Mouse (Mus musculus) lung, postnatal 0 days (tissue): Measurements from ENCODE around the gene Zcchc4. TPM values are rescaled to one million over a fixed set of nuclear protein-coding genes. Genes with fewer than 3 reads are reported as not detected.

ENCODE experiments used
- ATAC-seq: fragments of 200-750 bp; cut with Nextera tagmentation; 2 replicates; pipeline ENCODE4 v1.8.0; 2017; ENCODE audit warnings: moderate library complexity
- DNase-seq: peaks from one replicate; pipeline ENCODE4 v3.0.0-alpha.2; 2016; ENCODE audit warnings: low spot score
- H3K27ac ChIP-seq: fragments of 300-500 bp; sonication (generic); 2 replicates; pipeline ENCODE4 v1.5.1; 2014; ENCODE audit warnings: antibody characterized with exemption, mild to moderate bottlenecking, low read length, mixed read lengths
- H3K27me3 ChIP-seq: fragments of 300-500 bp; sonication (generic); replicated peaks from 2 replicates; pipeline ENCODE4 v1.6.1; 2014; ENCODE audit warnings: low read length, mixed read lengths; ENCODE audit not compliant: insufficient read depth
- H3K36me3 ChIP-seq: fragments of 300-500 bp; sonication (generic); 2 replicates; pipeline ENCODE4 v1.6.1; 2014; ENCODE audit warnings: low read length, mixed read lengths; ENCODE audit not compliant: insufficient read depth
- H3K4me1 ChIP-seq: fragments of 300-500 bp; sonication (generic); 2 replicates; pipeline ENCODE4 v1.6.1; 2014; ENCODE audit warnings: antibody characterized with exemption, low read depth, low read length, mixed read lengths; ENCODE audit not compliant: insufficient read depth
- H3K4me2 ChIP-seq: fragments of 300-500 bp; sonication (generic); replicated peaks from 2 replicates; pipeline ENCODE4 v1.6.1; 2014; ENCODE audit warnings: low read depth, mild to moderate bottlenecking, low read length, moderate library complexity, mixed read lengths
- H3K4me3 ChIP-seq: fragments of 300-500 bp; sonication (generic); 2 replicates; pipeline ENCODE4 v1.5.1; 2014; ENCODE audit warnings: low read depth, low read length
- H3K9ac ChIP-seq: fragments of 300-500 bp; sonication (generic); replicated peaks from 2 replicates; pipeline ENCODE4 v1.6.1; 2014; ENCODE audit warnings: low read depth, mild to moderate bottlenecking
- H3K9me3 ChIP-seq: fragments of 300-500 bp; sonication (generic); 2 replicates; pipeline ENCODE4 v1.6.1; 2016; ENCODE audit warnings: low read length, mixed read lengths
- CTCF ChIP-seq: IDR thresholded peaks from 2 replicates; pipeline ENCODE4 v1.5.1; 2016; ENCODE audit warnings: antibody characterized with exemption, mild to moderate bottlenecking
- EP300 ChIP-seq: IDR thresholded peaks from 2 replicates; pipeline ENCODE4 v1.6.1; 2016; ENCODE audit warnings: antibody characterized with exemption, mild to moderate bottlenecking, control low read depth
- WGBS: fragments of 180-500 bp; shearing (Covaris S2); extraction: QIAGEN DNeasy Blood & Tissue Kit; methylation state at CpG from one replicate; pipeline ENCODE4 v1.1.7; 2014; 5-methylcytosine and 5-hydroxymethylcytosine counted together
- polyA plus RNA-seq: library from polyadenylated mRNA; unstranded; fragments of >200 nt; fragmentation: Nextera tagmentation; extraction: Ambion mirVana; gene quantifications from 2 replicates; pipeline ENCODE4 v1.2.1, GENCODE M21; 2015

Gene Zcchc4
- polyA plus RNA-seq, 1 experiment from 2014 or later, result 5.2 TPM

DNA sequence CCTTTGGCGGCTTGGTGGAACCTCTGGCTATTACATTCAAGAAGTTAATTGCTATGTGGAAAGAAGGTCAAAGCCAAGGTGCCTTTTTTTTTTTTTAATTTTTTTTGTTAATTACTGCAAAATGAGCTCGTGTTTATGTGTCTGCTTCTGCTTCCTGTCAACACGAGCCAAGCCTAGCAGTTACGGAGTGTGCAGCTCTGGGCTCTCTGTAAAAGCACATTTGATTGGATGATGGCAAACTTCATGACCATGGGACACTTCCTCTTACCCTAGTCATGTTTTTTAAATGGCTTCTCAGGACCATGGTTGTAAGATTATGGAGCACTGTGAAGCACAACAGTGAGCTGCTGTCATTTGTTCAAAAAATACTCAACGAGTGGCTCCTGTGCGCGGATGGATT is 31.8 kb downstream of the Zcchc4 start:
- TF ChIP-seq CTCF, result no peak
- no peak for TF ChIP-seq EP300
- no peak for ATAC-seq
- no peaks in the 10 kb centered on the region for H3K9me3 ChIP-seq
- H3K9ac ChIP-seq, result no peak overlapping the region
- H3K4me3 ChIP-seq, result no peak overlapping the region
- no peaks in the 10 kb centered on the region for H3K4me1 ChIP-seq
- H3K27me3 ChIP-seq, result no peaks in the 10 kb centered on the region
- H3K4me2 ChIP-seq, result no peak overlapping the region
- no peak overlapping the region for H3K27ac ChIP-seq
- 82% methylated on average over 7 of the region's 7 CpGs for WGBS
- DNase-seq, result no peak
- H3K36me3 ChIP-seq, result peaks cover 9% of the 10 kb centered on the region; the same call in 1 of the 2 replicates

- H3K4me1 ChIP-seq, result no peaks in the 10 kb centered on the region
- H3K9me3 ChIP-seq, result no peaks in the 10 kb centered on the region
- no peak overlapping the region for H3K4me3 ChIP-seq
- H3K9ac ChIP-seq, result no peak overlapping the region
- TF ChIP-seq CTCF (no peak), EP300 (no peak)
- no peaks in the 10 kb centered on the region for H3K27me3 ChIP-seq
- no peak overlapping the region for H3K27ac ChIP-seq
- H3K36me3 ChIP-seq, result peaks cover 9% of the 10 kb centered on the region; the same call in 1 of the 2 replicates
- WGBS, result over 99% methylated on average over 6 of the region's 6 CpGs
- H3K4me2 ChIP-seq, result no peak overlapping the region
- no peak for DNase-seq
- no peak for ATAC-seq
Measured at GRCm38 (mm10) chr5:52810446-52810845, 35.2 kb downstream of the Zcchc4 start.

DNA sequence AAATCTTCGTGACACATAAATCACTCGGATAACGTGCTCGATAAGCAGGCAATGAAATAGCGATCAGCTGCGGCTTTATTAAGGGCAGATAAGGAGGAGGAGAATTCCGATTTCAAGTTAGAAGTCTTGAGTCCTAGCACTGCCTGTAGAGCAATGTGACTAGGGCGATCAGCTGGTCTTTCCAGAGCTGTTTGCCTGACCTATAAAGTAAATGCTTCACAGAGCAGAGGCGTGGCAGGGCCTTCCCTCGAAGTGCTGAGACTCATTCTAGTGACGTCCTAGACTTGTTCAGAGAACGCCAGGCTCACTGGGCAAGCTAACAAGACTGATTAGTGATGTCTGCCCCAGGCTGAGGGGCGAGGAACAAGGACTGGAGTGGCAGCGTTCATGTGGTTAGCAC is 35.8 kb downstream of the Zcchc4 start:
- DNase-seq (peak; percentile 17), ATAC-seq (peak; percentile 44; the same call in 1 of the 2 replicates)
- Histone ChIP-seq H3K9ac (no peak overlapping the region), H3K27ac (no peak overlapping the region), H3K36me3 (peaks cover 15% of the 10 kb centered on the region; the same call in 1 of the 2 replicates), H3K4me2 (no peak overlapping the region), H3K4me1 (no peaks in the 10 kb centered on the region), H3K4me3 (no peak overlapping the region), H3K9me3 (no peaks in the 10 kb centered on the region), H3K27me3 (no peaks in the 10 kb centered on the region)
- no peak for TF ChIP-seq CTCF
- TF ChIP-seq EP300, result no peak
- 85% methylated on average over 14 of the region's 14 CpGs for WGBS

DNA sequence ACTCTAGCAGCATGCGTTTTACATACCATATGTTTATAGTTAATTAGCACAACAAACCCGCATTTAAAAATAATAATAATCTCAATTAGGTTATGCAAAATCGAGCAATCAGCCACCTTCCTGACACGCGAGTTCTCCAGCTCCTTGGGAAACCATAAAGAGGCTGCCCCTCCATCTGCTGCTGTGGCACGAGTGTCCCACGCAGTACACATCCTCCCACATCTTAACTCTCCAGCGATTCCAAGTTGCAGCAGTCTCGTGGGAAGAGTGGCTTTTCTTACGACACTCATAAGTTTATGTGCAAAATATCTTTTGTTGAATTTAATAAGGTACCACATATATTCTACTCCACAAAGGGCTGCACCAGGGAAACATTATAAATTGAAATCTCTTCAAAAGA is 37.2 kb downstream of the Zcchc4 start:
- TF ChIP-seq EP300 (no peak), CTCF (no peak)
- no peak overlapping the region for H3K27ac ChIP-seq
- no peaks in the 10 kb centered on the region for H3K4me1 ChIP-seq
- no peak overlapping the region for H3K4me3 ChIP-seq
- H3K9me3 ChIP-seq, result no peaks in the 10 kb centered on the region
- WGBS, result 92% methylated on average over 10 of the region's 10 CpGs
- no peak overlapping the region for H3K9ac ChIP-seq
- peaks cover 18% of the 10 kb centered on the region; the same call in 1 of the 2 replicates for H3K36me3 ChIP-seq
- no peak overlapping the region for H3K4me2 ChIP-seq
- DNase-seq, result no peak
- no peak for ATAC-seq
- H3K27me3 ChIP-seq, result no peaks in the 10 kb centered on the region

DNA sequence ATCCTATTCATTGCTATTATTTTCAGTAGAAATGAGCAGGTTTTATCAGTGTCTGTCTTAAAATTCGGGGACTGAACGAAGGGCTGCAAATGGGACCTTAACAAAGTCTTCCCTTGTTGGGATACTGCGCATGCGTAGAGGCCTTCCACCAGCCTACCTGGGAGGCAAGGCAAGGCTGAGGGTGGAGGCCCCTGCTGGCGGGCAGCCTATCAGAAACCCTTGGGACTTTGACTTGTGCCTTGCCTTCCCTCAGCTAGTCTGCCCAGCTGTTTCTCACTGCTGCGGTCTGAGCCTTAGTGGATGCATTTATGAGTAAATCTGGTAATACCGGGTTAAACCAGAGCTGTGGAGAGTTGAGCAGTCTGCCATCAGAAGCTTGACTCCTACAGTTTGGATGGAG is 38.1 kb downstream of the Zcchc4 start:
- Histone ChIP-seq H3K27me3 (no peaks in the 10 kb centered on the region), H3K9me3 (no peaks in the 10 kb centered on the region), H3K4me2 (no peak overlapping the region), H3K9ac (no peak overlapping the region), H3K4me1 (no peaks in the 10 kb centered on the region), H3K4me3 (no peak overlapping the region), H3K36me3 (peaks cover 16% of the 10 kb centered on the region; the same call in 1 of the 2 replicates), H3K27ac (no peak overlapping the region)
- ATAC-seq (no peak), DNase-seq (no peak)
- 89% methylated on average over 7 of the region's 7 CpGs for WGBS
- TF ChIP-seq EP300, result no peak
- TF ChIP-seq CTCF, result no peak

GRCm38 (mm10) chr5:52818676-52819075 is 43.5 kb downstream of the Zcchc4 start:
- H3K36me3 ChIP-seq, result peaks cover 9% of the 10 kb centered on the region; the same call in 1 of the 2 replicates
- H3K4me2 ChIP-seq, result no peak overlapping the region
- no peaks in the 10 kb centered on the region for H3K9me3 ChIP-seq
- no peak for ATAC-seq
- H3K27ac ChIP-seq, result no peak overlapping the region
- H3K9ac ChIP-seq, result no peak overlapping the region
- no peak overlapping the region for H3K4me3 ChIP-seq
- H3K27me3 ChIP-seq, result no peaks in the 10 kb centered on the region
- 89% methylated on average over 7 of the region's 7 CpGs for WGBS
- H3K4me1 ChIP-seq, result no peaks in the 10 kb centered on the region
- DNase-seq, result no peak
- no peak for TF ChIP-seq EP300

DNA sequence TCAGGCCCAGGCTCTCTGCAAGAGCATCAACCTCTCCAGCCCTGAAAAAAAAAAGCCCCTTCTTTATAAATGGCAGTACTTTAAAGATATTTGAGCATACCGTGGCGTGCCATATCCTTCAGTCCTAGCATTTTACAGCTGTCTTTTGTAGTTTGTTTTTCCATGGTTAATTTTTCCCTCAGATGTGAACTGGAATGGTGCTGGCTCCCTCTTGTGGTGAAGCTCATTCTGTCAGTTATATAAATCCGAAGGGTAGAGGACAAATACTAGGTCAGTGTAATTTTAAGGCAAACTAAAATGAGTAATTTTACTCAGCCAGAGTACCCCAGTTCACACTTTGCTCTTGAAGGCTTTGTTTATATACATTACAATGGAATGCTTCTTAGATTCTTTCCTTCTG is 46.5 kb downstream of the Zcchc4 start:
- ATAC-seq, result peak; percentile 28; the same call in 1 of the 2 replicates
- TF ChIP-seq CTCF (peak; percentile 82), EP300 (no peak)
- peak; percentile 83 for DNase-seq
- Histone ChIP-seq H3K4me2 (no peak overlapping the region), H3K27me3 (no peaks in the 10 kb centered on the region), H3K36me3 (peaks cover 2% of the 10 kb centered on the region; the same call in 1 of the 2 replicates), H3K4me3 (no peak overlapping the region), H3K9me3 (no peaks in the 10 kb centered on the region), H3K4me1 (no peaks in the 10 kb centered on the region), H3K9ac (no peak overlapping the region), H3K27ac (no peak overlapping the region)
- WGBS, result 31% methylated on average over 3 of the region's 3 CpGs
